Mouse (Mus musculus) left cerebral cortex, adult 8-10 months (tissue): ENCODE data around the gene Frs3. TPM values are rescaled to one million over a fixed set of nuclear protein-coding genes. Genes with fewer than 3 reads are reported as not detected.

Source experiments
- DNase-seq, 2 experiments: peaks; one replicate each; pipeline ENCODE4 v3.0.0; 2022; ENCODE audit warnings: low spot score in 2 of 2
- total RNA-seq, 4 experiments: library from RNA; stranded (reverse); gene quantifications; 2 replicates each; pipeline ENCODE4 v1.2.4; 2022

Gene Frs3
- total RNA-seq, 4 experiments from 2014 or later, result 27.3 to 37.3 (median 33.4) TPM

- DNase-seq, result no peak
Measured at GRCm38 (mm10) chr17:47691650-47692049, 2.8 kb downstream of the Frs3 start.

GRCm38 (mm10) chr17:47693671-47694441, 5.0 kb downstream of the Frs3 start:
- DNase-seq, result no peak

GRCm38 (mm10) chr17:47694442-47694502, 5.4 kb downstream of the Frs3 start, which contains the start of gene Gm21981:
Gm21981 (minus strand) TSS chr17:47694455.
- DNase-seq, result no peak

GRCm38 (mm10) chr17:47694503-47695336, 5.9 kb downstream of the Frs3 start, which contains the start of gene Prickle4:
Prickle4 (minus strand) TSS chr17:47694736.
- DNase-seq, result peak; percentile 91 to 95

GRCm38 (mm10) chr17:47695337-47695710, 6.5 kb downstream of the Frs3 start:
- no peak for DNase-seq

GRCm38 (mm10) chr17:47698156-47698555, 9.3 kb downstream of the Frs3 start:
- no peak for DNase-seq

GRCm38 (mm10) chr17:47699055-47699454, 10.2 kb downstream of the Frs3 start:
- DNase-seq, result no peak

- no peak for DNase-seq
Measured at GRCm38 (mm10) chr17:47701793-47702192, 13.0 kb downstream of the Frs3 start.

GRCm38 (mm10) chr17:47702548-47703345, 13.9 kb downstream of the Frs3 start:
- no peak for DNase-seq

GRCm38 (mm10) chr17:47703556-47703955, 14.7 kb downstream of the Frs3 start:
- DNase-seq, result no peak

- DNase-seq, result no peak
Measured at GRCm38 (mm10) chr17:47704692-47705091, 15.9 kb downstream of the Frs3 start.

- no peak for DNase-seq
Measured at GRCm38 (mm10) chr17:47706196-47706595, 17.4 kb downstream of the Frs3 start.

GRCm38 (mm10) chr17:47707961-47708360, 19.1 kb downstream of the Frs3 start:
- no peak for DNase-seq

GRCm38 (mm10) chr17:47708972-47709371, 20.1 kb downstream of the Frs3 start:
- no peak for DNase-seq

GRCm38 (mm10) chr17:47710036-47710435, 21.2 kb downstream of the Frs3 start:
- no peak for DNase-seq

- DNase-seq, result no peak
Measured at GRCm38 (mm10) chr17:47711883-47712282, 23.1 kb downstream of the Frs3 start.

- DNase-seq, result no peak
Measured at GRCm38 (mm10) chr17:47712889-47713571, 24.2 kb downstream of the Frs3 start.

GRCm38 (mm10) chr17:47715037-47715436, 26.2 kb downstream of the Frs3 start:
- DNase-seq, result no peak

GRCm38 (mm10) chr17:47721183-47721582, 32.4 kb downstream of the Frs3 start:
- no peak for DNase-seq

GRCm38 (mm10) chr17:47726566-47726965, 37.7 kb downstream of the Frs3 start, which contains the start of gene Pgc:
Pgc (plus strand) TSS chr17:47726842.
- DNase-seq, result no peak
